Mouse (Mus musculus): ENCODE data around the gene Mbnl2.
A peak's percentile ranks its signal among the peaks of the same experiment; 100 is the strongest.

Gene Mbnl2

GRCm38 (mm10) chr14:120384615-120385014 lies 109.1 kb downstream of the Mbnl2 start:
- no peak for DNase-seq (ENCODE audit: low spot score)

- DNase-seq (ENCODE audit: low spot score), result no peak
These were observed 111.8 kb downstream of the Mbnl2 start for GRCm38 (mm10) chr14:120387293-120387692.

- DNase-seq (ENCODE audit: low spot score), result peak; percentile 61
These were observed 113.6 kb downstream of the Mbnl2 start for GRCm38 (mm10) chr14:120388818-120389691.

GRCm38 (mm10) chr14:120390231-120390944 lies 114.9 kb downstream of the Mbnl2 start:
- DNase-seq (ENCODE audit: low spot score), result no peak

GRCm38 (mm10) chr14:120391701-120392100 lies 116.2 kb downstream of the Mbnl2 start:
- no peak for DNase-seq (ENCODE audit: low spot score)

- DNase-seq (ENCODE audit: low spot score), result no peak
These were observed 117.0 kb downstream of the Mbnl2 start for GRCm38 (mm10) chr14:120392441-120392840.

- DNase-seq (ENCODE audit: low spot score), result no peak
These were observed 118.0 kb downstream of the Mbnl2 start for GRCm38 (mm10) chr14:120393441-120393840.

GRCm38 (mm10) chr14:120394216-120394615 lies 118.7 kb downstream of the Mbnl2 start:
- no peak for DNase-seq (ENCODE audit: low spot score)

GRCm38 (mm10) chr14:120394827-120395226 lies 119.4 kb downstream of the Mbnl2 start:
- DNase-seq (ENCODE audit: low spot score), result no peak

GRCm38 (mm10) chr14:120395501-120395900 lies 120.0 kb downstream of the Mbnl2 start:
- DNase-seq (ENCODE audit: low spot score), result no peak

GRCm38 (mm10) chr14:120397871-120398647 lies 122.6 kb downstream of the Mbnl2 start:
- peak; percentile 84 for DNase-seq (ENCODE audit: low spot score)

GRCm38 (mm10) chr14:120399614-120400013 lies 124.1 kb downstream of the Mbnl2 start:
- DNase-seq (ENCODE audit: low spot score), result no peak

GRCm38 (mm10) chr14:120401158-120401557 lies 125.7 kb downstream of the Mbnl2 start:
- DNase-seq (ENCODE audit: low spot score), result no peak

GRCm38 (mm10) chr14:120402715-120403114 lies 127.2 kb downstream of the Mbnl2 start:
- DNase-seq (ENCODE audit: low spot score), result no peak

- DNase-seq (ENCODE audit: low spot score), result no peak
These were observed 128.9 kb downstream of the Mbnl2 start for GRCm38 (mm10) chr14:120404364-120404763.

GRCm38 (mm10) chr14:120404811-120405582 lies 129.5 kb downstream of the Mbnl2 start:
- DNase-seq (ENCODE audit: low spot score), result no peak

- no peak for DNase-seq (ENCODE audit: low spot score)
These were observed 130.1 kb downstream of the Mbnl2 start for GRCm38 (mm10) chr14:120405597-120405996.

GRCm38 (mm10) chr14:120406271-120406670 lies 130.8 kb downstream of the Mbnl2 start:
- DNase-seq (ENCODE audit: low spot score), result no peak

GRCm38 (mm10) chr14:120406820-120407219 lies 131.4 kb downstream of the Mbnl2 start:
- DNase-seq (ENCODE audit: low spot score), result no peak

- DNase-seq (ENCODE audit: low spot score), result no peak
These were observed 134.4 kb downstream of the Mbnl2 start for GRCm38 (mm10) chr14:120409854-120410253.

GRCm38 (mm10) chr14:120416886-120417285 lies 141.4 kb downstream of the Mbnl2 start:
- no peak for DNase-seq (ENCODE audit: low spot score)

- DNase-seq (ENCODE audit: low spot score), result peak; percentile 23
These were observed 143.5 kb downstream of the Mbnl2 start for GRCm38 (mm10) chr14:120418964-120419363.

Measured in embryo, embryonic 10 days (tissue).